Mouse (Mus musculus) stomach, postnatal 0 days (tissue): ENCODE data around the gene Isca1. TPM values are rescaled to one million over a fixed set of nuclear protein-coding genes. Genes with fewer than 3 reads are reported as not detected.
"Not testable (repeated sequence)": the region's sequence is repeated elsewhere in the genome, so short reads cannot be mapped to it uniquely, and the experiment has no call there.

Experiments
- ATAC-seq: fragments of 200-750 bp; cut with Nextera tagmentation; 2 replicates; pipeline ENCODE4 v1.8.0; 2017; ENCODE audit not compliant: low FRiP score, low TSS enrichment
- DNase-seq: peaks from one replicate; pipeline ENCODE4 v3.0.0-alpha.2; 2016; ENCODE audit warnings: low spot score
- H3K27ac ChIP-seq: fragments of 300-500 bp; sonication (generic); replicated peaks from 2 replicates; pipeline ENCODE4 v1.5.1; 2014; ENCODE audit warnings: mild to moderate bottlenecking, control low read depth
- H3K27me3 ChIP-seq: fragments of 300-500 bp; sonication (generic); 2 replicates; pipeline ENCODE4 v1.6.1; 2014; ENCODE audit warnings: low read length; ENCODE audit not compliant: control insufficient read depth, insufficient read depth
- H3K36me3 ChIP-seq: fragments of 300-500 bp; sonication (generic); 2 replicates; pipeline ENCODE4 v1.6.1; 2014; ENCODE audit warnings: low read length, mixed read lengths; ENCODE audit not compliant: control insufficient read depth, insufficient read depth
- H3K4me1 ChIP-seq: fragments of 300-500 bp; sonication (generic); replicated peaks from 2 replicates; pipeline ENCODE4 v1.6.1; 2014; ENCODE audit warnings: antibody characterized with exemption; ENCODE audit not compliant: control insufficient read depth, insufficient read depth
- H3K4me2 ChIP-seq: fragments of 300-500 bp; sonication (generic); replicated peaks from 2 replicates; pipeline ENCODE4 v1.6.1; 2014; ENCODE audit warnings: low read depth, mild to moderate bottlenecking, control low read depth, moderate library complexity
- H3K4me3 ChIP-seq: fragments of 300-500 bp; sonication (generic); 2 replicates; pipeline ENCODE4 v1.5.1; 2014; ENCODE audit warnings: low read depth, low read length, control low read depth
- H3K9ac ChIP-seq: fragments of 300-500 bp; sonication (generic); 2 replicates; pipeline ENCODE4 v1.6.1; 2014; ENCODE audit warnings: mild to moderate bottlenecking, low read length, control low read depth, mixed read lengths
- H3K9me3 ChIP-seq: fragments of 300-500 bp; sonication (generic); 2 replicates; pipeline ENCODE4 v1.6.1; 2016; ENCODE audit warnings: low read length; ENCODE audit not compliant: control insufficient read depth
- CTCF ChIP-seq: IDR thresholded peaks from 2 replicates; pipeline ENCODE4 v1.5.1; 2016; ENCODE audit warnings: antibody characterized with exemption, low read depth, mild to moderate bottlenecking, moderate library complexity
- EP300 ChIP-seq: optimal IDR thresholded peaks from 2 replicates; pipeline ENCODE3; 2016; ENCODE audit warnings: antibody characterized with exemption
- WGBS: fragments of 180-500 bp; shearing (Covaris S2); extraction: QIAGEN DNeasy Blood & Tissue Kit; methylation state at CpG from one replicate; pipeline ENCODE4 v1.1.7; 2014; 5-methylcytosine and 5-hydroxymethylcytosine counted together
- polyA plus RNA-seq: library from polyadenylated mRNA; unstranded; fragments of >200 nt; fragmentation: Nextera tagmentation; extraction: Ambion mirVana; gene quantifications from 2 replicates; pipeline ENCODE4 v1.2.1, GENCODE M21; 2015

The Isca1 gene
- polyA plus RNA-seq, 1 experiment from 2014 or later, result 73.4 TPM

DNA sequence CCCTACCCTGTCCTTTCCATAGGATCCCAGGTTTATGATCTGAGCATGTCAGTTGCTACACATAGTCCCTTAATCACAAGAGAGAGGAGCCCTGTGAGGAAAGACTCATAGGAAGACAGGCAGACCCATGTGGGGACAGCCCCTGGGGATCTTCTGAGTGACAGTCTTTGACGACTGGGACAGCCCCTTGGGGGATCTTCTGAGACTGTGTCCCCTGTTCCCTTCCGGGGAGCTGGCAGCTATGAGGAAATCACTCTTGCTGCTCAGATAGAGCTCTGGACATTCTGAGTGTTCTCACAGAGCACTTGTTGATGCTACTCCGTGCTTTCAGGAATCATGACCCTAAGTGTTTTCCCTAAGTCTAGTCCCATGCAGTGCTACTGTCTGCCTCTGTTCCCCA is 55.9 kb downstream of the Isca1 start:
- Histone ChIP-seq H3K4me2 (no peak overlapping the region), H3K9me3 (no peaks in the 10 kb centered on the region), H3K4me1 (no peaks in the 10 kb centered on the region), H3K9ac (no peak overlapping the region), H3K27me3 (no peaks in the 10 kb centered on the region), H3K27ac (no peak overlapping the region), H3K36me3 (no peaks in the 10 kb centered on the region), H3K4me3 (no peak overlapping the region)
- DNase-seq (no peak), ATAC-seq (no peak)
- WGBS, result 37% methylated on average over 3 of the region's 3 CpGs
- no peak for TF ChIP-seq EP300
- no peak for TF ChIP-seq CTCF

GRCm38 (mm10) chr13:59711984-59712383 is 57.6 kb downstream of the Isca1 start, which contains the start of gene Spata31d1b:
Spata31d1b (plus strand) TSS chr13:59712284.
- not testable (repeated sequence) for H3K4me2 ChIP-seq, H3K36me3 ChIP-seq, H3K27ac ChIP-seq, H3K9me3 ChIP-seq, H3K4me1 ChIP-seq, H3K27me3 ChIP-seq, H3K4me3 ChIP-seq, DNase-seq, ATAC-seq, H3K9ac ChIP-seq
- 55% methylated on average over 3 of the region's 3 CpGs for WGBS

DNA sequence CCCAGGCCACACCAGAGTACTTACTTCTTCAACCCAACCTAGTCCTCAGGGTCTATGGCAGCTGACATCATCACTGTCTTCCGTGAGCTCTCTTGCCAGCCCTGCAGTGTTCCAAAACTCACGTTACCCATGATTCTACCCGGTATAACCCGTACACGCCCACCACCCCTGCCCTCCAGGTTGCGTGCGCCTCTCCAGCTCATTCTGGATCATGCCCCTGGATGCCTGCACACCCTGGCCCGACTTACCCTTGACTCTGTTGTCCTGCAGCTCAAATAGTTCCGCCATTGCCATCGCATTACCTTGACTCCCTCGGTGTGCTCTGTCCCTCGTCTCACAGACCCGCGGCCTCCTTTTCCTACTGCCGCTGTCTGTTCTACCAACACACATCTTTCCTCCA is 59.4 kb downstream of the Isca1 start, which contains the start of gene Spata31d1a:
Spata31d1a (minus strand) TSS at position 101 of the 400 bp plus-strand sequence.
- no peaks in the 10 kb centered on the region for H3K4me1 ChIP-seq
- TF ChIP-seq EP300, result no peak
- TF ChIP-seq CTCF, result no peak
- no peak within 1 kb of the TSS for H3K27ac ChIP-seq
- no peaks in the 10 kb centered on the region for H3K27me3 ChIP-seq
- ATAC-seq (0 out of 2 replicates have a peak, but pooled peaks have one; percentile 10), DNase-seq (no peak)
- no peak within 1 kb of the TSS for H3K9ac ChIP-seq
- no peak within 1 kb of the TSS for H3K4me3 ChIP-seq
- H3K36me3 ChIP-seq, result no peaks in the 10 kb centered on the region
- no peaks in the 10 kb centered on the region for H3K9me3 ChIP-seq
- 88% methylated on average over 15 of the region's 15 CpGs for WGBS
- no peak within 1 kb of the TSS for H3K4me2 ChIP-seq

Other genes with a start within 250 kb of the Isca1 start
- 10.2 and 12.4 TPM in 2 replicates for gene Agtpbp1, start 184.6 kb downstream of the Isca1 start, polyA plus RNA-seq
- gene Naa35, start 184.6 kb downstream of the Isca1 start, polyA plus RNA-seq, result 58.8 and 63.2 TPM in 2 replicates
- 54.3 and 54.6 TPM in 2 replicates for gene Golm1, start 94.0 kb downstream of the Isca1 start, polyA plus RNA-seq
- gene 4921517D22Rik, start 75.7 kb downstream of the Isca1 start, polyA plus RNA-seq, result not detected in 2 replicates
- gene Spata31d1a, start 59.5 kb downstream of the Isca1 start, polyA plus RNA-seq, result 0.02 TPM in 1 of 2 replicates, not detected in the other
- gene Spata31d1b, start 57.5 kb downstream of the Isca1 start, polyA plus RNA-seq, result 0.02 TPM in 1 of 2 replicates, not detected in the other
- not detected in 2 replicates for gene Spata31d1d, start 38.1 kb downstream of the Isca1 start, polyA plus RNA-seq
- gene 1700014D04Rik, start 23.1 kb downstream of the Isca1 start, polyA plus RNA-seq, result 0.02 TPM in 1 of 2 replicates, not detected in the other
- gene Gm49354, start 12.4 kb upstream of the Isca1 start, polyA plus RNA-seq, result not detected in 2 replicates
- 29.1 and 31.6 TPM in 2 replicates for gene Tut7, start 53.3 kb upstream of the Isca1 start, polyA plus RNA-seq